10 mouse cellular contexts compared by ENCODE assay signal in the genomic region with DNA sequence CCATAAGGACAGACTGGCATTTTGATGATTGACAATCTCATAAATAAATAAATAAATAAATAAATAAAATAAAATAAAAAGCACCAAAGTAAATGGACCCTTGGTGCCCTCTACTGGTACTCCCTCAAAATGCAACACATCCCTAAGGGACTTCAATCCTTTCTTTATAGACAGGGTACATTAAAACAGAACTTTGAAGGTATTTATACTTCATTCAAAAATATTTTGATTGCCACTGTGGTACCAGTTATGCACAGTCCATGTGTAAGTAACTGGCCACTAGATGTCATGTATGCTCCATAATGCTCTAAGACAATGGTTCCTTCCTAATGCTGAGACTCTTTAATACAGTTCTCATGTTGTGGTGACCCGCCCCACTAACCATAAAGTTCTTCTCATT. TPM values are rescaled to one million over a fixed set of nuclear protein-coding genes. Genes with fewer than 3 reads are reported as not detected.
DNase-seq lines count a peak whose midpoint lies in the region; ATAC-seq and TF ChIP-seq lines count a peak whose summit lies in the region.
"Had no signal": no experiment of that assay in that cellular context is flagged by ENCODE, and none has a peak within 500 bp of the region (broad histone marks: within the 10 kb centered on the region; RNA-seq: fewer than 3 reads in every experiment).

No protein-coding gene starts in this region.

- intact Hi-C loops in left cerebral cortex, postnatal 10 days (cut with DNase I) = loop anchor here (5.0 kb wide), 1 partner anchor 648 kb away; no protein-coding TSS in a partner anchor
- intact Hi-C loops in left cerebral cortex, postnatal 36 days (cut with DNase I) = loop anchor here (1.0 kb wide), 1 partner anchor 652 kb away; no protein-coding TSS in a partner anchor

- TF ChIP-seq CTCF in midbrain, postnatal 0 days (IDR thresholded peaks at IDR 0.05) = peak; percentile 70

- H3K9me3 ChIP-seq in midbrain, postnatal 0 days (ENCODE audit: low read length) = no peaks in the 10 kb centered on the region
- H3K9me3 ChIP-seq: limb, embryonic 15.5 days had no signal

- 93% methylated on average over 1 of the region's 1 CpGs for WGBS in midbrain, postnatal 0 days

- H3K4me3 ChIP-seq in midbrain, postnatal 0 days (ENCODE audit: low read depth, low read length) = no peak overlapping the region
- H3K4me3 ChIP-seq: erythroblast, embryonic 14.5 days; limb, embryonic 15.5 days had no signal

- no peak for ATAC-seq in midbrain, postnatal 0 days (ENCODE audit: low FRiP score)

- no peaks in the 10 kb centered on the region for H3K27me3 ChIP-seq in midbrain, postnatal 0 days (ENCODE audit: insufficient read depth, low read length)
- H3K27me3 ChIP-seq: limb, embryonic 15.5 days had no signal

- DNase-seq in cerebellum, adult 18-20 months = peak; percentile 41 to 61
- DNase-seq in cerebellum, adult 9-11 months = no peak
- DNase-seq in left cerebral cortex, postnatal 10 days (ENCODE audit: extremely low spot score in 1 of 2, low spot score in 2 of 2) = peak; percentile 42 to 43
- DNase-seq in left cerebral cortex, postnatal 36 days (ENCODE audit: low spot score in 2 of 2) = no peak
- peak; percentile 20 for DNase-seq in ZHBTc4 (ENCODE audit: low read depth, low spot score)
- DNase-seq in induced T-regulatory cell, adult 2 months (ENCODE audit: low read depth) = peak; percentile 60
- DNase-seq in midbrain, postnatal 0 days (ENCODE audit: low spot score) = peak; percentile 44
- no peak for DNase-seq in frontal cortex, postnatal 25 days (ENCODE audit: low spot score in 2 of 2)

- no peaks in the 10 kb centered on the region for H3K36me3 ChIP-seq in midbrain, postnatal 0 days (ENCODE audit: insufficient read depth, low read length)

- no peak overlapping the region for H3K4me2 ChIP-seq in midbrain, postnatal 0 days (ENCODE audit: low read depth, low read length, poor library complexity, severe bottlenecking)
- H3K4me2 ChIP-seq: limb, embryonic 15.5 days had no signal

- no peak overlapping the region for H3K9ac ChIP-seq in midbrain, postnatal 0 days (replicated peaks; ENCODE audit: low read length, poor library complexity, severe bottlenecking)
- H3K9ac ChIP-seq: limb, embryonic 15.5 days had no signal

- no peaks in the 10 kb centered on the region for H3K4me1 ChIP-seq in midbrain, postnatal 0 days (ENCODE audit: insufficient read depth, low read length)
- H3K4me1 ChIP-seq: limb, embryonic 15.5 days had no signal

- H3K27ac ChIP-seq in midbrain, postnatal 0 days (ENCODE audit: low read depth, low read length) = no peak overlapping the region
- H3K27ac ChIP-seq: limb, embryonic 15.5 days had no signal

RNA-seq across cellular contexts. Expression of gene Cenpf, which starts 12.5 kb away (rescaled TPM):
- total RNA-seq in left cerebral cortex, postnatal 10 days (2021) = 1 to 10 TPM; 2.3 to 2.8 TPM
- 1 to 10 TPM in 1 of 2 experiments, under 1 TPM in 1; 0.69 to 1.5 TPM for total RNA-seq in left cerebral cortex, postnatal 36 days (2021)
- total RNA-seq in midbrain, postnatal 0 days (2014; rRNA removed) = 1.8 and 3.0 TPM in 2 replicates
- 4.3 and 6.8 TPM in 2 replicates for polyA plus RNA-seq in midbrain, postnatal 0 days (2015; fragmentation: Nextera tagmentation; extraction: Ambion mirVana)

RNA-seq across cellular contexts. Expression of gene Ptpn14, which starts 52.6 kb away (rescaled TPM):
- 1 to 10 TPM; 9.2 to 9.5 TPM for total RNA-seq in left cerebral cortex, postnatal 10 days (2021)
- 10 to 100 TPM in 1 of 2 experiments, 1 to 10 TPM in 1; 8.0 to 16.9 TPM for total RNA-seq in left cerebral cortex, postnatal 36 days (2021)
- total RNA-seq in midbrain, postnatal 0 days (2014; rRNA removed) = 5.1 and 6.5 TPM in 2 replicates
- polyA plus RNA-seq in midbrain, postnatal 0 days (2015; fragmentation: Nextera tagmentation; extraction: Ambion mirVana) = 1.1 and 1.2 TPM in 2 replicates
- polyA plus RNA-seq: erythroblast, embryonic 14.5 days had no signal

Comparison
In these comparisons a context has a peak if more than half of its experiments do, and no peak if none do; other contexts are left out.
1. DNase-seq: peak in cerebellum, adult 18-20 months (2 of 2), left cerebral cortex, postnatal 10 days (2 of 2), ZHBTc4 (single experiment), induced T-regulatory cell, adult 2 months (single experiment) and midbrain, postnatal 0 days (single experiment); none in cerebellum, adult 9-11 months (single experiment), left cerebral cortex, postnatal 36 days (0 of 2) and frontal cortex, postnatal 25 days (0 of 2).